Mouse (Mus musculus) lung, adult 2 months (tissue): ENCODE data around the gene Ccdc157.

Experiments used
- CTCF ChIP-seq: fragments of 200-500 bp; IDR thresholded peaks from 2 replicates; pipeline ENCODE4 v1.5.1; 2011; ENCODE audit warnings: mild to moderate bottlenecking, low read length, control low read depth; ENCODE audit not compliant: insufficient read depth
- POLR2A ChIP-seq: fragments of 200-500 bp; IDR thresholded peaks from 2 replicates; pipeline ENCODE4 v1.6.1; 2011; ENCODE audit warnings: low read depth, mild to moderate bottlenecking, control low read depth, low read length, borderline replicate concordance; ENCODE audit errors: extremely low read depth

DNA sequence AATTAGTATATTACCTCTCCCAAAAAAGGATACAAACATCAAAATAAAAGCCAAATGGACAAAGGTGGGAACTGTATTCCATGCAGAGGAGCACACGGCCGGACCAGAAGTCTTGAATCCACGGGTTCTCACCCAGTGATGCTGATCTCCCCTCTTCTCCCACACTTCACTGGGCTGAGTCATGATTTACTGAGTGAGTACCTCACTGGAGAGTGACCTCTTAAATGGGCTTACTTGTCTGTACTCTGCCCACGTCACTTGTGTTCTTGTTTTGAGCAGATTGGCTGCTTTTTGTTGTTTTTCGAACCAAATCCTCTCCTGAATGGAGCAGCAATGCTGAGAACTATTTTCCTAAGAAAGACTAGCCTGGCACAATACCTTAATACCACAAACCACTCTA is 55.1 kb downstream of the Ccdc157 start:
- no peak for TF ChIP-seq CTCF
- TF ChIP-seq POLR2A = no peak
